Mouse (Mus musculus) kidney, embryonic 14.5 days (tissue): ENCODE data around the gene Abcc3. TPM values are rescaled to one million over a fixed set of nuclear protein-coding genes. Genes with fewer than 3 reads are reported as not detected.

ENCODE experiments used
- ATAC-seq: fragments of 200-750 bp; cut with Nextera tagmentation; 2 replicates; pipeline ENCODE4 v1.8.0; 2017; ENCODE audit warnings: moderate number of reproducible peaks, mild to moderate bottlenecking, moderate TSS enrichment, moderate library complexity; ENCODE audit not compliant: low FRiP score, low TSS enrichment
- H3K27ac ChIP-seq: fragments of 300-500 bp; sonication (generic); 2 replicates; pipeline ENCODE4 v1.5.1; 2014; ENCODE audit warnings: low read depth, mild to moderate bottlenecking, low read length, moderate library complexity, mixed read lengths
- H3K27me3 ChIP-seq: fragments of 300-500 bp; sonication (generic); 2 replicates; pipeline ENCODE4 v1.6.1; 2014; ENCODE audit warnings: mild to moderate bottlenecking, low read length; ENCODE audit not compliant: control insufficient read depth, insufficient read depth
- H3K36me3 ChIP-seq: fragments of 300-500 bp; sonication (generic); 2 replicates; pipeline ENCODE4 v1.6.1; 2014; ENCODE audit warnings: low read length, mixed read lengths; ENCODE audit not compliant: control insufficient read depth, insufficient read depth
- H3K4me1 ChIP-seq: fragments of 300-500 bp; sonication (generic); 2 replicates; pipeline ENCODE4 v1.6.1; 2014; ENCODE audit warnings: low read length, mixed read lengths; ENCODE audit not compliant: control insufficient read depth, insufficient read depth
- H3K4me2 ChIP-seq: fragments of 300-500 bp; sonication (generic); replicated peaks from 2 replicates; pipeline ENCODE4 v1.6.1; 2014; ENCODE audit warnings: low read depth, mild to moderate bottlenecking, low read length
- H3K4me3 ChIP-seq: fragments of 300-500 bp; sonication (generic); 2 replicates; pipeline ENCODE4 v1.5.1; 2014; ENCODE audit warnings: mild to moderate bottlenecking, low read length
- H3K9ac ChIP-seq: fragments of 300-500 bp; sonication (generic); 2 replicates; pipeline ENCODE4 v1.6.1; 2014; ENCODE audit warnings: low read depth, mild to moderate bottlenecking, low read length, moderate library complexity
- H3K9me3 ChIP-seq: fragments of 300-500 bp; sonication (generic); 2 replicates; pipeline ENCODE4 v1.6.1; 2016; ENCODE audit warnings: low read length; ENCODE audit not compliant: control insufficient read depth
- WGBS: fragments of 180-500 bp; shearing (Covaris S2); extraction: QIAGEN DNeasy Blood & Tissue Kit; methylation state at CpG from one replicate; pipeline ENCODE4 v1.1.7; 2014; 5-methylcytosine and 5-hydroxymethylcytosine counted together
- polyA plus RNA-seq: library from polyadenylated mRNA; unstranded; fragments of >200 nt; fragmentation: Nextera tagmentation; extraction: Ambion mirVana; gene quantifications from 2 replicates; pipeline ENCODE4 v1.2.1, GENCODE M21; 2014

Abcc3 gene
- polyA plus RNA-seq, 1 experiment from 2014 or later, result 3.9 TPM

- no peak overlapping the region for H3K27ac ChIP-seq
- no peaks in the 10 kb centered on the region for H3K36me3 ChIP-seq
- no peaks in the 10 kb centered on the region for H3K9me3 ChIP-seq
- H3K27me3 ChIP-seq, result no peaks in the 10 kb centered on the region; the same call in 1 of the 2 replicates
- ATAC-seq, result 0 out of 2 replicates have a peak, but pooled peaks have one; percentile 38
- no peak overlapping the region for H3K9ac ChIP-seq
- WGBS, result 7% methylated on average over 3 of the region's 3 CpGs
- H3K4me3 ChIP-seq, result no peak overlapping the region
- H3K4me1 ChIP-seq, result peaks cover 17% of the 10 kb centered on the region; the same call in 1 of the 2 replicates
- H3K4me2 ChIP-seq, result no peak overlapping the region
Measured at GRCm38 (mm10) chr11:94351094-94351493, 41.7 kb downstream of the Abcc3 start.

GRCm38 (mm10) chr11:94350337-94350736 lies 42.5 kb downstream of the Abcc3 start:
- ATAC-seq, result no peak
- Histone ChIP-seq H3K36me3 (no peaks in the 10 kb centered on the region), H3K27me3 (no peaks in the 10 kb centered on the region; the same call in 1 of the 2 replicates), H3K27ac (no peak overlapping the region), H3K4me1 (peaks cover 17% of the 10 kb centered on the region; the same call in 1 of the 2 replicates), H3K9me3 (no peaks in the 10 kb centered on the region), H3K9ac (no peak overlapping the region), H3K4me3 (no peak overlapping the region), H3K4me2 (no peak overlapping the region)
- WGBS, result 70% methylated on average over 1 of the region's 1 CpGs

- ATAC-seq, result no peak
- Histone ChIP-seq H3K27me3 (no peaks in the 10 kb centered on the region; the same call in 1 of the 2 replicates), H3K4me1 (peaks cover 17% of the 10 kb centered on the region; the same call in 1 of the 2 replicates), H3K27ac (no peak overlapping the region), H3K4me2 (no peak overlapping the region), H3K4me3 (no peak overlapping the region), H3K9me3 (no peaks in the 10 kb centered on the region), H3K36me3 (no peaks in the 10 kb centered on the region), H3K9ac (no peak overlapping the region)
- 94% methylated on average over 2 of the region's 2 CpGs for WGBS
Measured at GRCm38 (mm10) chr11:94349839-94350238, 43.0 kb downstream of the Abcc3 start.

- Histone ChIP-seq H3K27ac (no peak overlapping the region; the same call in 1 of the 2 replicates), H3K36me3 (no peaks in the 10 kb centered on the region), H3K4me1 (peaks cover 32% of the 10 kb centered on the region), H3K4me3 (no peak overlapping the region), H3K9me3 (no peaks in the 10 kb centered on the region), H3K27me3 (no peaks in the 10 kb centered on the region), H3K4me2 (no peak overlapping the region), H3K9ac (no peak overlapping the region)
- 76% methylated on average over 7 of the region's 7 CpGs for WGBS
- no peak for ATAC-seq
Measured at GRCm38 (mm10) chr11:94347063-94347575, 45.7 kb downstream of the Abcc3 start.

GRCm38 (mm10) chr11:94346611-94347010 lies 46.2 kb downstream of the Abcc3 start:
- H3K4me1 ChIP-seq, result peaks cover 35% of the 10 kb centered on the region
- H3K4me3 ChIP-seq, result no peak overlapping the region
- 33% methylated on average over 3 of the region's 3 CpGs for WGBS
- H3K9me3 ChIP-seq, result no peaks in the 10 kb centered on the region
- H3K4me2 ChIP-seq, result no peak overlapping the region
- no peaks in the 10 kb centered on the region for H3K27me3 ChIP-seq
- no peak for ATAC-seq
- no peaks in the 10 kb centered on the region for H3K36me3 ChIP-seq
- no peak overlapping the region for H3K9ac ChIP-seq
- H3K27ac ChIP-seq, result no peak overlapping the region; the same call in 1 of the 2 replicates

- Histone ChIP-seq H3K36me3 (no peaks in the 10 kb centered on the region), H3K9me3 (no peaks in the 10 kb centered on the region), H3K4me2 (no peak overlapping the region), H3K4me3 (no peak overlapping the region), H3K4me1 (peaks cover 29% of the 10 kb centered on the region), H3K9ac (no peak overlapping the region), H3K27ac (no peak overlapping the region), H3K27me3 (no peaks in the 10 kb centered on the region)
- 84% methylated on average over 10 of the region's 10 CpGs for WGBS
- no peak for ATAC-seq
Measured at GRCm38 (mm10) chr11:94345926-94346325, 46.9 kb downstream of the Abcc3 start.

GRCm38 (mm10) chr11:94344470-94344869 lies 48.3 kb downstream of the Abcc3 start:
- 25% methylated on average over 1 of the region's 1 CpGs for WGBS
- Histone ChIP-seq H3K9ac (no peak overlapping the region), H3K9me3 (no peaks in the 10 kb centered on the region), H3K36me3 (peaks cover 6% of the 10 kb centered on the region), H3K4me2 (no peak overlapping the region), H3K4me3 (no peak overlapping the region), H3K27me3 (no peaks in the 10 kb centered on the region), H3K4me1 (peaks cover 29% of the 10 kb centered on the region), H3K27ac (no peak overlapping the region)
- ATAC-seq, result no peak

- Histone ChIP-seq H3K9ac (no peak overlapping the region), H3K4me3 (no peak overlapping the region), H3K27me3 (no peaks in the 10 kb centered on the region), H3K4me2 (no peak overlapping the region), H3K4me1 (peaks cover 29% of the 10 kb centered on the region), H3K27ac (no peak overlapping the region), H3K36me3 (peaks cover 11% of the 10 kb centered on the region), H3K9me3 (no peaks in the 10 kb centered on the region)
- 43% methylated on average over 5 of the region's 5 CpGs for WGBS
- no peak for ATAC-seq
Measured at GRCm38 (mm10) chr11:94343955-94344358, 48.8 kb downstream of the Abcc3 start.

- Histone ChIP-seq H3K4me3 (no peak overlapping the region), H3K9me3 (no peaks in the 10 kb centered on the region), H3K36me3 (peaks cover 22% of the 10 kb centered on the region), H3K4me1 (peaks cover 29% of the 10 kb centered on the region), H3K9ac (no peak overlapping the region), H3K4me2 (0 out of 2 replicates have a peak overlapping the region, but pooled peaks have one; percentile 2), H3K27me3 (no peaks in the 10 kb centered on the region), H3K27ac (no peak overlapping the region)
- no peak for ATAC-seq
- 21% methylated on average over 13 of the region's 13 CpGs for WGBS
Measured at GRCm38 (mm10) chr11:94342114-94342905, 50.5 kb downstream of the Abcc3 start.
